Mouse (Mus musculus) midbrain, postnatal 0 days (tissue): ENCODE results near the gene Hpca. TPM values are rescaled to one million over a fixed set of nuclear protein-coding genes. Genes with fewer than 3 reads are reported as not detected.
A peak's percentile ranks its signal among the peaks of the same experiment; 100 is the strongest.

ENCODE experiments used
- ATAC-seq: fragments of 200-750 bp; cut with Nextera tagmentation; 2 replicates; pipeline ENCODE4 v1.8.0; 2017; ENCODE audit warnings: moderate number of reproducible peaks, mild to moderate bottlenecking, moderate TSS enrichment, moderate library complexity; ENCODE audit not compliant: low FRiP score
- DNase-seq: peaks from one replicate; pipeline ENCODE4 v3.0.0-alpha.2; 2015; ENCODE audit warnings: low spot score
- H3K27ac ChIP-seq: fragments of 300-500 bp; sonication (generic); 2 replicates; pipeline ENCODE4 v1.5.1; 2014; ENCODE audit warnings: low read depth, mild to moderate bottlenecking, low read length, mixed read lengths
- H3K27me3 ChIP-seq: fragments of 300-500 bp; sonication (generic); 2 replicates; pipeline ENCODE4 v1.6.1; 2014; ENCODE audit warnings: low read length, control low read depth, mixed read lengths; ENCODE audit not compliant: insufficient read depth
- H3K36me3 ChIP-seq: fragments of 300-500 bp; sonication (generic); 2 replicates; pipeline ENCODE4 v1.6.1; 2014; ENCODE audit warnings: low read length, control low read depth, mixed read lengths; ENCODE audit not compliant: insufficient read depth
- H3K4me1 ChIP-seq: fragments of 300-500 bp; sonication (generic); 2 replicates; pipeline ENCODE4 v1.6.1; 2014; ENCODE audit warnings: mild to moderate bottlenecking, control low read depth, antibody characterized with exemption, low read length, mixed read lengths; ENCODE audit not compliant: insufficient read depth
- H3K4me2 ChIP-seq: fragments of 300-500 bp; sonication (generic); 2 replicates; pipeline ENCODE4 v1.6.1; 2014; ENCODE audit warnings: low read depth, mild to moderate bottlenecking, low read length, mixed read lengths; ENCODE audit not compliant: poor library complexity, severe bottlenecking
- H3K4me3 ChIP-seq: fragments of 300-500 bp; sonication (generic); 2 replicates; pipeline ENCODE4 v1.5.1; 2014; ENCODE audit warnings: low read depth, mild to moderate bottlenecking, low read length, moderate library complexity
- H3K9ac ChIP-seq: fragments of 300-500 bp; sonication (generic); replicated peaks from 2 replicates; pipeline ENCODE4 v1.6.1; 2014; ENCODE audit warnings: mild to moderate bottlenecking, low read length, moderate library complexity, mixed read lengths; ENCODE audit not compliant: poor library complexity, severe bottlenecking
- H3K9me3 ChIP-seq: fragments of 300-500 bp; sonication (generic); 2 replicates; pipeline ENCODE4 v1.6.1; 2016; ENCODE audit warnings: low read length, control low read depth
- CTCF ChIP-seq: IDR thresholded peaks from 2 replicates; pipeline ENCODE4 v1.5.1; 2016; ENCODE audit warnings: antibody characterized with exemption, mild to moderate bottlenecking
- WGBS: fragments of 180-500 bp; shearing (Covaris S2); extraction: QIAGEN DNeasy Blood & Tissue Kit; methylation state at CpG from one replicate; pipeline ENCODE4 v1.1.7; 2014; 5-methylcytosine and 5-hydroxymethylcytosine counted together
- polyA plus RNA-seq: library from polyadenylated mRNA; unstranded; fragments of >200 nt; fragmentation: Nextera tagmentation; extraction: Ambion mirVana; gene quantifications from 2 replicates; pipeline ENCODE4 v1.2.1, GENCODE M21; 2015
- total RNA-seq: library from RNA; depleted of rRNA; stranded (reverse); fragments of >200 nt; gene quantifications from 2 replicates; pipeline ENCODE4 v1.2.3, GENCODE M21; 2014

Hpca gene
- total and polyA plus RNA-seq, 2 experiments from 2014 or later, result 217 to 292 TPM

DNA sequence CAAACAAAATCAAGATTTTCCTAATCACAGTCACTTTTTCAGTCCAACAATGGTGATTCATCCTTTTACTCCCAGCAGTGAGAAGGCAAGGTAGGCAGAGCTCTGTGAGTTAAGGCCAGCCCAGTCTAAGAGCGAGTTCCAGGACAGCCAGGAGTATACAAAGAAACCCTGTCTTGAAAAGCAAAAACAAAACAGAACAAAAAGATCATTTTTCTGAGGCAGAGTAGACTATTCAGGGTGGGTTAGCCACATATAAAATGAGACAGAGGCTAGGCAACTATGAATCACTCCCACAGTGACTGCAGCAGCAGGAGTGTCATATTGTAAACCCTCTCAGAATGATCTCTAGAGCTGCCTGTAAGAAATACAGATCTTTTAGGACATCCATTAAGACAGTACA is 27.5 kb upstream of the Hpca start:
- H3K36me3 ChIP-seq, result peaks cover 28% of the 10 kb centered on the region
- no peak overlapping the region for H3K4me2 ChIP-seq
- no peaks in the 10 kb centered on the region for H3K27me3 ChIP-seq
- no peak for ATAC-seq
- WGBS, result 74% methylated on average over 1 of the region's 1 CpGs
- TF ChIP-seq CTCF, result no peak
- no peak for DNase-seq
- no peaks in the 10 kb centered on the region for H3K9me3 ChIP-seq
- peaks cover 7% of the 10 kb centered on the region; the same call in 1 of the 2 replicates for H3K4me1 ChIP-seq
- no peak overlapping the region for H3K4me3 ChIP-seq
- no peak overlapping the region for H3K27ac ChIP-seq
- no peak overlapping the region for H3K9ac ChIP-seq

DNA sequence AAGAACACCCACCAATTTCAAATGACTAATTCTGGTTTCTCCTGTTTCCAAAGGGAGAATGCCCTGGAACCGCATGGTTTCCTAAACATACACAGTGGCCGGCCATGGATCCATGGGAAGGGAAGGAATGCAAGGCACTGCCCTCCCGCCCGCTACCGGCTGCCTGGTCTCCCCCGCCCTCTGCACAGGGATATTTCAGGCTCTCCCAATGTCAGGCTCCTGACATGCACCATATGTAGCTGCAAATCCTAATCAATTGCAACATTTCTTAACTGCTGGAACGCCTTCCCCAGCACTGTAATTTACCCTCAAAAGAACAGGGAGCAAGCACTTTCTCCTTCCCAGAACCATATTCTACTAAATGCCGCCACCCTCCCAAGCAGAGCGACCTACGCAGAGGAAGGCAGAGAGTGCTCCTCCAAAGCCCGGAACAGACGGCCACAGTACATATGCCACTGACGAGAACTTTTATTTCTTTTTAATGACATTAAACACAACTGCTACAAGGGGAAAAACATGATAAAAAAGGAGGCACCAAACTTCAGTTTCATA is 25.8 kb upstream of the Hpca start:
- H3K4me3 ChIP-seq, result no peak overlapping the region
- H3K27ac ChIP-seq, result no peak overlapping the region
- TF ChIP-seq CTCF, result no peak
- peaks cover 28% of the 10 kb centered on the region for H3K36me3 ChIP-seq
- no peak overlapping the region for H3K9ac ChIP-seq
- ATAC-seq (no peak), DNase-seq (no peak)
- 84% methylated on average over 13 of the region's 13 CpGs for WGBS
- no peaks in the 10 kb centered on the region for H3K27me3 ChIP-seq
- no peak overlapping the region for H3K4me2 ChIP-seq
- H3K9me3 ChIP-seq, result no peaks in the 10 kb centered on the region
- peaks cover 7% of the 10 kb centered on the region; the same call in 1 of the 2 replicates for H3K4me1 ChIP-seq

- H3K36me3 ChIP-seq, result peaks cover 20% of the 10 kb centered on the region
- H3K27ac ChIP-seq, result no peak overlapping the region
- no peaks in the 10 kb centered on the region for H3K27me3 ChIP-seq
- H3K4me1 ChIP-seq, result peaks cover 7% of the 10 kb centered on the region; the same call in 1 of the 2 replicates
- H3K4me3 ChIP-seq, result no peak overlapping the region
- no peak for TF ChIP-seq CTCF
- WGBS, result 62% methylated on average over 2 of the region's 2 CpGs
- no peaks in the 10 kb centered on the region for H3K9me3 ChIP-seq
- H3K9ac ChIP-seq, result no peak overlapping the region
- ATAC-seq (no peak), DNase-seq (no peak)
- no peak overlapping the region for H3K4me2 ChIP-seq
Measured at GRCm38 (mm10) chr4:129146392-129146791, 24.6 kb upstream of the Hpca start.

DNA sequence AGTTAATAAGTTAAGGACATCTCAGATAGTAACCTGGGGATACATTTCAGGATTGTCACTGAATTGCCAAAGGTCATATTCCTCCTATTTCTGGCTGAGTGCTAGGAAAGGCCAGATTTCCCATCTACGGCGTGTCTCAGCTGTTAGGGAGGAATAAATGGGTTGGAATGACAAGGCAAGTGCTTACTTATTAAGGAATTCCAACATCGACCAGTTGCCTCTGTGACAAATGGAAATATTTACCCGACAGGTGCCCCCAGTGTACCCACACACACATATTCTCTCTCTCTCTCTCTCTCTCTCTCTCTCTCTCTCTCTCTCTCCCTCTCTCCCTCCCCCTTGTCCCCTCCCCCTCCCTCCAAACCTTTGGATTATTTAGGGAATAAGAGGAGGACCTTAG is 24.1 kb upstream of the Hpca start:
- ATAC-seq (no peak), DNase-seq (no peak)
- Histone ChIP-seq H3K27me3 (no peaks in the 10 kb centered on the region), H3K9ac (no peak overlapping the region), H3K4me1 (peaks cover 7% of the 10 kb centered on the region; the same call in 1 of the 2 replicates), H3K4me2 (no peak overlapping the region), H3K4me3 (no peak overlapping the region), H3K27ac (no peak overlapping the region), H3K36me3 (peaks cover 16% of the 10 kb centered on the region; the same call in 1 of the 2 replicates), H3K9me3 (no peaks in the 10 kb centered on the region)
- 82% methylated on average over 4 of the region's 4 CpGs for WGBS
- no peak for TF ChIP-seq CTCF

GRCm38 (mm10) chr4:129145411-129145810 is 23.6 kb upstream of the Hpca start:
- DNase-seq (no peak), ATAC-seq (no peak)
- Histone ChIP-seq H3K9ac (no peak overlapping the region), H3K4me3 (no peak overlapping the region), H3K36me3 (peaks cover 16% of the 10 kb centered on the region; the same call in 1 of the 2 replicates), H3K4me1 (peaks cover 7% of the 10 kb centered on the region; the same call in 1 of the 2 replicates), H3K9me3 (no peaks in the 10 kb centered on the region), H3K27me3 (no peaks in the 10 kb centered on the region), H3K4me2 (no peak overlapping the region), H3K27ac (peak overlapping the region; percentile 68)
- no peak for TF ChIP-seq CTCF
- WGBS, result 71% methylated on average over 4 of the region's 4 CpGs
